Mouse (Mus musculus) liver, embryonic 15.5 days (tissue): ENCODE data around the gene Eif4b. TPM values are rescaled to one million over a fixed set of nuclear protein-coding genes. Genes with fewer than 3 reads are reported as not detected.
A peak's percentile ranks its signal among the peaks of the same experiment; 100 is the strongest.

Experiments
- ATAC-seq: fragments of 200-750 bp; cut with Nextera tagmentation; 2 replicates; pipeline ENCODE4 v1.8.0; 2017; ENCODE audit warnings: moderate number of reproducible peaks, mild to moderate bottlenecking, moderate library complexity; ENCODE audit not compliant: insufficient read depth
- H3K27ac ChIP-seq: fragments of 300-500 bp; sonication (generic); replicated peaks from 2 replicates; pipeline ENCODE4 v1.5.1; 2015; ENCODE audit warnings: mild to moderate bottlenecking, inconsistent platforms
- H3K27me3 ChIP-seq: fragments of 300-500 bp; sonication (generic); 2 replicates; pipeline ENCODE4 v1.6.1; 2015; ENCODE audit warnings: mild to moderate bottlenecking, inconsistent platforms
- H3K36me3 ChIP-seq: fragments of 300-500 bp; sonication (generic); replicated peaks from 2 replicates; pipeline ENCODE4 v1.6.1; 2015; ENCODE audit warnings: moderate library complexity, mild to moderate bottlenecking, inconsistent platforms
- H3K4me1 ChIP-seq: fragments of 300-500 bp; sonication (generic); replicated peaks from 2 replicates; pipeline ENCODE4 v1.6.1; 2015; ENCODE audit warnings: inconsistent platforms
- H3K4me2 ChIP-seq: fragments of 300-500 bp; sonication (generic); 2 replicates; pipeline ENCODE4 v1.6.1; 2015; ENCODE audit warnings: moderate library complexity, mild to moderate bottlenecking, inconsistent platforms
- H3K4me3 ChIP-seq: fragments of 300-500 bp; sonication (generic); replicated peaks from 2 replicates; pipeline ENCODE4 v1.5.1; 2015; ENCODE audit warnings: mild to moderate bottlenecking, inconsistent platforms
- H3K9ac ChIP-seq: fragments of 300-500 bp; sonication (generic); 2 replicates; pipeline ENCODE4 v1.6.1; 2015; ENCODE audit warnings: moderate library complexity, mild to moderate bottlenecking, inconsistent platforms
- H3K9me3 ChIP-seq: fragments of 300-500 bp; sonication (generic); replicated peaks from 2 replicates; pipeline ENCODE4 v1.6.1; 2016; ENCODE audit warnings: inconsistent platforms
- WGBS: fragments of 180-500 bp; shearing (Covaris S2); methylation state at CpG from one replicate; pipeline ENCODE4 v1.1.7; 2015; ENCODE audit warnings: mixed read lengths; ENCODE audit not compliant: insufficient replicate concordance; 5-methylcytosine and 5-hydroxymethylcytosine counted together
- polyA plus RNA-seq: library from polyadenylated mRNA; unstranded; fragments of >200 nt; fragmentation: Nextera tagmentation; extraction: Ambion mirVana; gene quantifications from 2 replicates; pipeline ENCODE4 v1.2.1, GENCODE M21; 2015

Eif4b gene
- polyA plus RNA-seq, 1 experiment from 2014 or later, result 43.5 TPM

GRCm38 (mm10) chr15:102048006-102048405, 25.6 kb upstream of the Eif4b start:
- Histone ChIP-seq H3K27ac (no peak overlapping the region), H3K4me1 (no peaks in the 10 kb centered on the region), H3K4me3 (no peak overlapping the region), H3K36me3 (no peaks in the 10 kb centered on the region), H3K9me3 (no peaks in the 10 kb centered on the region), H3K4me2 (no peak overlapping the region), H3K27me3 (peaks cover 24% of the 10 kb centered on the region), H3K9ac (no peak overlapping the region)
- 75% methylated on average over 6 of the region's 6 CpGs for WGBS
- ATAC-seq, result no peak

GRCm38 (mm10) chr15:102049871-102050270, 23.7 kb upstream of the Eif4b start:
- no peak for ATAC-seq
- H3K27ac ChIP-seq, result no peak overlapping the region
- H3K9ac ChIP-seq, result no peak overlapping the region
- H3K9me3 ChIP-seq, result no peaks in the 10 kb centered on the region
- peaks cover 25% of the 10 kb centered on the region for H3K27me3 ChIP-seq
- H3K36me3 ChIP-seq, result no peaks in the 10 kb centered on the region
- no peak overlapping the region for H3K4me2 ChIP-seq
- no peaks in the 10 kb centered on the region for H3K4me1 ChIP-seq
- no peak overlapping the region for H3K4me3 ChIP-seq

GRCm38 (mm10) chr15:102051920-102052683, 21.5 kb upstream of the Eif4b start:
- Histone ChIP-seq H3K27ac (no peak overlapping the region), H3K36me3 (no peaks in the 10 kb centered on the region), H3K4me1 (no peaks in the 10 kb centered on the region), H3K9ac (0 out of 2 replicates have a peak overlapping the region, but pooled peaks have one; percentile 25), H3K4me3 (peak overlapping the region; percentile 46), H3K9me3 (no peaks in the 10 kb centered on the region), H3K27me3 (peaks cover 25% of the 10 kb centered on the region), H3K4me2 (peak overlapping the region; percentile 62)
- WGBS, result under 1% methylated on average over 33 of the region's 33 CpGs
- ATAC-seq, result peak; percentile 22

- Histone ChIP-seq H3K9me3 (no peaks in the 10 kb centered on the region), H3K27ac (no peak overlapping the region), H3K36me3 (no peaks in the 10 kb centered on the region), H3K4me1 (no peaks in the 10 kb centered on the region), H3K4me3 (no peak overlapping the region), H3K9ac (no peak overlapping the region), H3K4me2 (no peak overlapping the region), H3K27me3 (peaks cover 15% of the 10 kb centered on the region)
- 68% methylated on average over 15 of the region's 15 CpGs for WGBS
- no peak for ATAC-seq
Observed at GRCm38 (mm10) chr15:102056495-102057174, 16.9 kb upstream of the Eif4b start.

- Histone ChIP-seq H3K9me3 (no peaks in the 10 kb centered on the region), H3K4me1 (peaks cover 12% of the 10 kb centered on the region), H3K27ac (no peak overlapping the region), H3K4me3 (no peak overlapping the region), H3K4me2 (no peak overlapping the region), H3K9ac (no peak overlapping the region), H3K27me3 (peaks cover 30% of the 10 kb centered on the region), H3K36me3 (no peaks in the 10 kb centered on the region)
- 4% methylated on average over 20 of the region's 20 CpGs for WGBS
- ATAC-seq, result 0 out of 2 replicates have a peak, but pooled peaks have one; percentile 49
Observed at GRCm38 (mm10) chr15:102065661-102066325, 7.8 kb upstream of the Eif4b start.

- Histone ChIP-seq H3K27me3 (peaks cover 29% of the 10 kb centered on the region), H3K4me3 (no peak overlapping the region), H3K9me3 (no peaks in the 10 kb centered on the region), H3K9ac (no peak overlapping the region), H3K4me1 (peaks cover 36% of the 10 kb centered on the region), H3K27ac (no peak overlapping the region), H3K36me3 (no peaks in the 10 kb centered on the region), H3K4me2 (no peak overlapping the region)
- no peak for ATAC-seq
- WGBS, result 51% methylated on average over 13 of the region's 13 CpGs
Observed at GRCm38 (mm10) chr15:102070476-102071467, 2.8 kb upstream of the Eif4b start.

GRCm38 (mm10) chr15:102072963-102073558, 512 bp upstream of the Eif4b start:
- ATAC-seq, result peak; percentile 3
- Histone ChIP-seq H3K4me3 (peak overlapping the region; percentile 93), H3K4me2 (peak overlapping the region; percentile 93), H3K9ac (peak overlapping the region; percentile 94), H3K27ac (peak overlapping the region; percentile 59), H3K36me3 (no peaks in the 10 kb centered on the region; the same call in 1 of the 2 replicates), H3K9me3 (no peaks in the 10 kb centered on the region), H3K4me1 (peaks cover 43% of the 10 kb centered on the region), H3K27me3 (peaks cover 6% of the 10 kb centered on the region)
- 16% methylated on average over 6 of the region's 6 CpGs for WGBS

- Histone ChIP-seq H3K9ac (peak overlapping the region; percentile 94), H3K4me3 (peak overlapping the region; percentile 93), H3K27ac (peak overlapping the region; percentile 93), H3K27me3 (no peaks in the 10 kb centered on the region), H3K36me3 (peaks cover 7% of the 10 kb centered on the region), H3K9me3 (no peaks in the 10 kb centered on the region), H3K4me1 (peaks cover 50% of the 10 kb centered on the region), H3K4me2 (peak overlapping the region; percentile 93)
- under 1% methylated on average over 57 of the region's 57 CpGs for WGBS
- ATAC-seq, result peak; percentile 29
Observed at GRCm38 (mm10) chr15:102074070-102074731, 628 bp downstream of the Eif4b start.

- peaks cover 9% of the 10 kb centered on the region for H3K36me3 ChIP-seq
- peak overlapping the region; percentile 93 for H3K4me3 ChIP-seq
- H3K27ac ChIP-seq, result peak overlapping the region; percentile 93
- 2% methylated on average over 11 of the region's 11 CpGs for WGBS
- peaks cover 59% of the 10 kb centered on the region for H3K4me1 ChIP-seq
- peak overlapping the region; percentile 94 for H3K9ac ChIP-seq
- H3K27me3 ChIP-seq, result no peaks in the 10 kb centered on the region
- no peaks in the 10 kb centered on the region for H3K9me3 ChIP-seq
- H3K4me2 ChIP-seq, result peak overlapping the region; percentile 93
- ATAC-seq, result no peak
Observed at GRCm38 (mm10) chr15:102074876-102075585, 1.5 kb downstream of the Eif4b start.
